Mouse (Mus musculus) myocyte (in vitro differentiated cells): ENCODE data around the gene Rrp12. TPM values are rescaled to one million over a fixed set of nuclear protein-coding genes. Genes with fewer than 3 reads are reported as not detected.
"Not testable (repeated sequence)": the region's sequence is repeated elsewhere in the genome, so short reads cannot be mapped to it uniquely, and the experiment has no call there.

Experiments used
- H3K27me3 ChIP-seq: one replicate; pipeline ENCODE4 v1.6.1; 2011; ENCODE audit not compliant: control insufficient read depth, insufficient read depth, insufficient read length
- H3K36me3 ChIP-seq: one replicate; pipeline ENCODE4 v1.6.1; 2011; ENCODE audit not compliant: control insufficient read depth, insufficient read depth
- H3K4me2 ChIP-seq: one replicate; pipeline ENCODE4 v1.6.1; 2011; ENCODE audit warnings: low read depth, control low read depth
- H3K4me3 ChIP-seq: one replicate; pipeline ENCODE4 v1.5.1; 2011; ENCODE audit warnings: mild to moderate bottlenecking, control low read depth, moderate library complexity
- H3K79me2 ChIP-seq: one replicate; pipeline ENCODE4 v1.6.1; 2011; ENCODE audit not compliant: control insufficient read depth, insufficient read depth
- H3ac ChIP-seq: one replicate; pipeline ENCODE4 v1.6.1; 2011; ENCODE audit not compliant: control insufficient read depth, insufficient read length
- CEBPB ChIP-seq: IDR thresholded peaks from 2 replicates; pipeline ENCODE4 v1.6.1; 2011; ENCODE audit warnings: mild to moderate bottlenecking, moderate library complexity; ENCODE audit not compliant: poor library complexity, insufficient read depth, severe bottlenecking
- E2F4 ChIP-seq: IDR thresholded peaks from one replicate; pipeline ENCODE4 v1.6.1; 2011; ENCODE audit warnings: mild to moderate bottlenecking, control low read depth, moderate library complexity; ENCODE audit not compliant: insufficient read depth
- MAX ChIP-seq: IDR thresholded peaks from one replicate; pipeline ENCODE4 v1.6.1; 2011; ENCODE audit warnings: low read depth, mild to moderate bottlenecking, control low read depth
- MYOD1 ChIP-seq, 3 experiments: IDR thresholded peaks; one replicate each; pipeline ENCODE4 v1.6.1; 2011; ENCODE audit warnings: control low read depth in 2 of 3, low read depth in 2 of 3, mild to moderate bottlenecking in 2 of 3, moderate library complexity in 1 of 3; ENCODE audit not compliant: insufficient read length in 2 of 3, control insufficient read depth in 1 of 3
- MYOG ChIP-seq, 3 experiments: IDR thresholded peaks; one replicate each; pipeline ENCODE4 v1.6.1; 2011; ENCODE audit warnings: control low read depth in 2 of 3, low read depth in 2 of 3, mild to moderate bottlenecking in 2 of 3; ENCODE audit not compliant: insufficient read length in 2 of 3, control insufficient read depth in 1 of 3, insufficient read depth in 1 of 3
- POLR2A ChIP-seq: IDR thresholded peaks from one replicate; pipeline ENCODE4 v1.6.1; 2011; ENCODE audit warnings: low read depth, mild to moderate bottlenecking, control low read depth, moderate library complexity; ENCODE audit not compliant: insufficient read length
- POLR2AphosphoS2 ChIP-seq: IDR thresholded peaks from one replicate; pipeline ENCODE4 v1.6.1; 2011; ENCODE audit warnings: low read depth, control low read depth; ENCODE audit not compliant: insufficient read length
- REST ChIP-seq: IDR thresholded peaks from one replicate; pipeline ENCODE4 v1.6.1; 2011; ENCODE audit warnings: mild to moderate bottlenecking, control low read depth, moderate library complexity; ENCODE audit not compliant: insufficient read depth, insufficient read length
- SRF ChIP-seq: IDR thresholded peaks from one replicate; pipeline ENCODE4 v1.6.1; 2011; ENCODE audit warnings: low read depth; ENCODE audit not compliant: control insufficient read depth, insufficient read length
- TCF12 ChIP-seq: IDR thresholded peaks from one replicate; pipeline ENCODE4 v1.6.1; 2011; ENCODE audit warnings: mild to moderate bottlenecking, control low read depth; ENCODE audit not compliant: poor library complexity, insufficient read depth, severe bottlenecking
- TCF3 ChIP-seq: IDR thresholded peaks from one replicate; pipeline ENCODE4 v1.6.1; 2011; ENCODE audit warnings: low read depth, control low read depth; ENCODE audit not compliant: insufficient read length
- USF1 ChIP-seq: IDR thresholded peaks from one replicate; pipeline ENCODE4 v1.6.1; 2011; ENCODE audit warnings: low read depth, mild to moderate bottlenecking, control low read depth, moderate library complexity
- polyA plus RNA-seq: library from polyadenylated mRNA; unstranded; fragments of >200 nt; fragmentation: generic; extraction: Trizol; gene quantifications from one replicate; pipeline ENCODE4 v1.2.1, GENCODE M21; 2012; ENCODE audit warnings: missing spikeins

The Rrp12 gene
- polyA plus RNA-seq, 1 experiment: 45.4 TPM

- H3K79me2 ChIP-seq: peaks cover 60% of the 10 kb centered on the region
- peak in 1 of 3 experiments; percentile 32 for TF ChIP-seq MYOG (IDR thresholded peaks at IDR 0.05; ENCODE audit: control insufficient read depth in 1 of 3, insufficient read depth in 1 of 3, insufficient read length in 2 of 3, low read depth in 2 of 3)
- TF ChIP-seq POLR2AphosphoS2: peak; percentile 78
- TF ChIP-seq USF1: peak; percentile 68
- peak; percentile 30 for TF ChIP-seq SRF
- peak; percentile 91 for TF ChIP-seq POLR2A
- no peak for TF ChIP-seq REST
- TF ChIP-seq TCF12: no peak
- H3K4me3 ChIP-seq: peak within 1 kb of the TSS; percentile 95
- peak within 1 kb of the TSS; percentile 75 for H3ac ChIP-seq
- H3K4me2 ChIP-seq: peak within 1 kb of the TSS; percentile 95
- H3K27me3 ChIP-seq: no peaks in the 10 kb centered on the region
- peaks cover 13% of the 10 kb centered on the region for H3K36me3 ChIP-seq
Observed at GRCm38 (mm10) chr19:41933179-41934086, 37.5 kb upstream of the Rrp12 start, which contains the start of the genes Exosc1 and Zdhhc16. Gene Exosc1, minus strand, starts transcription at chr19:41933423. Gene Zdhhc16, plus strand, starts transcription at chr19:41933480.

- Histone ChIP-seq H3K4me2 (peak overlapping the region; percentile 95), H3ac (peak overlapping the region; percentile 75), H3K4me3 (peak overlapping the region; percentile 95), H3K79me2 (peaks cover 52% of the 10 kb centered on the region), H3K36me3 (peaks cover 16% of the 10 kb centered on the region), H3K27me3 (no peaks in the 10 kb centered on the region)
- TF ChIP-seq REST (no peak), MYOG (IDR thresholded peaks at IDR 0.05; ENCODE audit: control insufficient read depth in 1 of 3, insufficient read depth in 1 of 3, insufficient read length in 2 of 3, low read depth in 2 of 3) (no peak), E2F4 (no peak), USF1 (no peak), POLR2A (no peak), POLR2AphosphoS2 (no peak), MAX (no peak), CEBPB (no peak)
Observed at GRCm38 (mm10) chr19:41932686-41933085, 36.7 kb upstream of the Rrp12 start.

- Histone ChIP-seq H3K79me2 (peaks cover 15% of the 10 kb centered on the region), H3K4me2 (no peak overlapping the region), H3K4me3 (no peak overlapping the region), H3K27me3 (no peaks in the 10 kb centered on the region), H3K36me3 (peaks cover 43% of the 10 kb centered on the region), H3ac (no peak overlapping the region)
- TF ChIP-seq TCF12 (no peak), POLR2AphosphoS2 (peak; percentile 69)
Observed at GRCm38 (mm10) chr19:41920412-41921067, 24.6 kb upstream of the Rrp12 start.

GRCm38 (mm10) chr19:41919471-41919870 is 23.5 kb upstream of the Rrp12 start:
- Histone ChIP-seq H3K27me3 (no peaks in the 10 kb centered on the region), H3K4me3 (no peak overlapping the region), H3K4me2 (no peak overlapping the region), H3K36me3 (peaks cover 49% of the 10 kb centered on the region), H3ac (no peak overlapping the region), H3K79me2 (peaks cover 25% of the 10 kb centered on the region)
- TF ChIP-seq SRF: no peak
- TF ChIP-seq POLR2AphosphoS2: peak; percentile 9

GRCm38 (mm10) chr19:41916853-41917252 is 20.9 kb upstream of the Rrp12 start:
- H3K4me2 ChIP-seq: no peak overlapping the region
- H3K79me2 ChIP-seq: peaks cover 51% of the 10 kb centered on the region
- H3K4me3 ChIP-seq: no peak overlapping the region
- H3K36me3 ChIP-seq: peaks cover 43% of the 10 kb centered on the region
- H3ac ChIP-seq: no peak overlapping the region
- no peaks in the 10 kb centered on the region for H3K27me3 ChIP-seq
- TF ChIP-seq REST: no peak
- TF ChIP-seq POLR2AphosphoS2: peak; percentile 22
- no peak for TF ChIP-seq TCF3
- no peak for TF ChIP-seq E2F4
- no peak for TF ChIP-seq SRF

- Histone ChIP-seq H3K79me2 (peaks cover 51% of the 10 kb centered on the region), H3K4me2 (peak overlapping the region; percentile 88), H3K4me3 (no peak overlapping the region), H3K27me3 (no peaks in the 10 kb centered on the region), H3ac (no peak overlapping the region), H3K36me3 (peaks cover 43% of the 10 kb centered on the region)
- TF ChIP-seq REST (no peak), POLR2AphosphoS2 (no peak), CEBPB (no peak), E2F4 (no peak), TCF12 (no peak), POLR2A (no peak), MAX (no peak), MYOD1 (IDR thresholded peaks at IDR 0.05; ENCODE audit: control insufficient read depth in 1 of 3, insufficient read length in 2 of 3, low read depth in 2 of 3) (no peak), MYOG (IDR thresholded peaks at IDR 0.05; ENCODE audit: control insufficient read depth in 1 of 3, insufficient read depth in 1 of 3, insufficient read length in 2 of 3, low read depth in 2 of 3) (no peak), SRF (no peak), USF1 (no peak), TCF3 (no peak)
Observed at GRCm38 (mm10) chr19:41915294-41915693, 19.3 kb upstream of the Rrp12 start.

GRCm38 (mm10) chr19:41914592-41914882 is 18.6 kb upstream of the Rrp12 start:
- Histone ChIP-seq H3K4me3 (peak overlapping the region; percentile 97), H3K36me3 (peaks cover 40% of the 10 kb centered on the region), H3K79me2 (peaks cover 51% of the 10 kb centered on the region), H3K4me2 (peak overlapping the region; percentile 88)
- H3ac ChIP-seq, H3K27me3 ChIP-seq: not testable (repeated sequence)
